Mouse (Mus musculus) thymus, postnatal 36 days (tissue): ENCODE measurements around the gene Sardh.

ENCODE experiments used
- DNase-seq, 2 experiments: peaks; one replicate each; pipeline ENCODE4 v3.0.0; 2022; ENCODE audit warnings: mixed read lengths in 2 of 2

Gene Sardh

DNA sequence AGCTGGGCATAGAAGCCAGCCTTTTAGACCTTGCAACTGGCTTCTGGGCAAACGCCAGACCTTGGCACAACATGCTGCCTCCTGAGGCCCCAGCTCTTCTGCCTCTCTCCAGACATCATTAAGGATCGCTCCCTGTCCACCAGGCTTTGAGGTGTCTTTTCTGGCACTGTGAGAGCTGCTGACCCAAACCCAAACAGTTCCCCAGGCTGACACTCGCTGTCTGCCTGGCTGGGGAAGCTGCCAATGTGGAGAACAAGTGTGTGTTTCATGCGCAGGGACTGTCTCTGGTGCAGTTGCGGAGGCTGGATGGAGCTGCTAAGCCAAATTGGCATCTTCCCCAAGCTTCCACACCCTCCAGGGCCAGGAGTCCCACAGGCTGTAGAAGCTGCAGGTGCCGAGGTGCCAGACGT lies 25.1 kb downstream of the Sardh start:
- no peak for DNase-seq

DNA sequence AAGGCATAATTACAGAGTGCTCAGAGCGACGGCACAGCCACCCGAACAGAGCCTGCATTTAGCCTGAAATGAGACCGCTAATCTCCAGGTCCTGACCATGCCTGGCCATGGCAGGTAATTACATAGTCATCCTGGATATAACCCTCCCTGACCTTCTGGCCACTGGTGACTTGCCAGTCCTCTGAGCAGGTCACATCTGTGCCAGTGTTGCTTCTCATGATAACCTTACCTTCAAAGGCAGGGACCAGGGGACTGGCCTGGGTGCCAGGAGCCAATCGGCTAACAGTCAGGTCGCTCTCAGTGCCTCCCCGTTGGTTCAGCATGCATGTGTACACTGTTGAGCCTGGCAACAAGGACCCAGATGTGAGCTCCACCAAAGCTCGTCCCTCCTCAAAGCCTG lies 29.6 kb downstream of the Sardh start:
- DNase-seq, result no peak

DNA sequence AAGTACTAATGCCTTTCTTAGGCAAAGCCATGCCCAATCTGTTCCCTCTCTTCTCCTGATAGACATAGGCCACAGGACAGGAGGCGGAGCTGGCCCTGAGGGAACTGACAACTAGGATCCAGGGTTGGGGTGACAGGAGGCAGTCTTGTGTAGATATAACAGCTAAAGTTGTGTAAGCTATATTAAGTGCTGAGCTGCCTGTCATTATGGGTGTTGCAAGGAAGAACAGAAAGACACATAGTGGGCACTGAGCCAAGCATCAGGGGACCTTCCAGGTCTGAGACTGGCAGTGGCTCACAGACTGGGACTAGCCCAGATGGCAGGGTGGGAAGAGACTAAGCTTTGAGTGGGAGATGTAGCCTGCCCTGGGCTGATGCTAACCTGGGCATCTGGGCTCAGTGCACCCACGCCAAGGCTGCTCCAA lies 30.0 kb downstream of the Sardh start:
- DNase-seq, result no peak

DNA sequence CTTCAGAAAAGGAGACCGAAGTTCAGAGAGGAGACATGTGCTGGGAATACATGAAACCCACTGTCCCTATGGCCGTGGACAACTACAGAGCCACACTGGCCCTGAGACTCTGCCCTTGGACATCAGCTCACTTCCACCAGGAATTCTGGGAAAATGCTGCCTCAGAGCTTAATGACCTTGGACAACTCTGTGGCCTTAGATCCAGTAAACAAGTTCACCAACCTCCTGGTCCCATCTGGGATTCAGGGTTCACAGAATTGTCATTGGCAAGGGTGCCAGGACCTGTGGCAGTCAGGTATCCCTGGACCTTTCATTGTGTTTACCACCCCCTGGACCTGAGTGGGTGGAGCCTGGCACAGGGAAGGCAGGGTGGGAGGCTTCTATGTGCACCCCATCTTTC lies 32.6 kb downstream of the Sardh start:
- no peak for DNase-seq

DNA sequence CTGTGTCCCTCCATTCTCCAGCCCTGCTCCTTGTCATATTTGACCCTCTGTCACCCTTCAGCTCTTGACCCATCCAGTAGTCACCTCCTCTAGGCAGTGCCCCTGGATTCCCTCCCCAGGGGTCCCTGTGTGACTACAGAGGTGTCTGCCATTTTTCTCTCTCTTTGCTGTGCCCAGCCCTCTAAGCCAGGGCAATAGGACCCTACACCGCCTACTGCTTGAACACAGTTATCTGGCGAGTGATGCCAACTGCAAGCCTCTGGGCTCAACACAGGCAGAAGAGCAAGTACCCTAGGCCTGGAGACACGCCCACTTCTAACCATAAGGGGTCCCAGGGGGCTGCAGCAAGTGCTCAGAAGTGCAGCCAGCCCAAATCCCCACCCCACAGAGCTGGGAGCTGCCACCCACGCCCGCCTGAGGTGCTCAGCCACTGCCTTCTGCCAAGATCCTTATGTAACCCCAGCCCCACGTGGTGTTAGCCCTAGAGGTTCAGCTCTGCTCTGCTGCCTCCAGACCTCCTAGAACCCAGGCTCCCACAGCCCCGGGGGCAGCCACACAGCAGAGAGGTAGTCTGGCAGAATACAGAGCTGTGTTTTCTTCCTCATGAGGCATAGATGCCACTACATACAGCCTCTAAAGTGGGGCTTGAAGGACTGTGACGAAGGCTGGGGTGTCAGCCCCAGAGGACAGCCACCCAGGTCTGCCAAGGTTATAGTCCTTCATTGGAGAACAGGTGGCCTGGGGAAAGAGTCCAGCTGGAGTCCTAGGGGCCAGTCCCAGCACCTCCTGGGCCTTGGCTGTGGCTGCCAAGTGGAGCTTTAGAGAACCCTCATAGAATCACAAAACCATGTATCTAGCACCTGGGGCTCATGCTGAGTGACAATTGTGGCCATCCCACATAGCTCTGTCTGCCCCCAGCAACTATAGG lies 35.9 kb downstream of the Sardh start:
- peak in 1 of 2 experiments; percentile 30 for DNase-seq

DNA sequence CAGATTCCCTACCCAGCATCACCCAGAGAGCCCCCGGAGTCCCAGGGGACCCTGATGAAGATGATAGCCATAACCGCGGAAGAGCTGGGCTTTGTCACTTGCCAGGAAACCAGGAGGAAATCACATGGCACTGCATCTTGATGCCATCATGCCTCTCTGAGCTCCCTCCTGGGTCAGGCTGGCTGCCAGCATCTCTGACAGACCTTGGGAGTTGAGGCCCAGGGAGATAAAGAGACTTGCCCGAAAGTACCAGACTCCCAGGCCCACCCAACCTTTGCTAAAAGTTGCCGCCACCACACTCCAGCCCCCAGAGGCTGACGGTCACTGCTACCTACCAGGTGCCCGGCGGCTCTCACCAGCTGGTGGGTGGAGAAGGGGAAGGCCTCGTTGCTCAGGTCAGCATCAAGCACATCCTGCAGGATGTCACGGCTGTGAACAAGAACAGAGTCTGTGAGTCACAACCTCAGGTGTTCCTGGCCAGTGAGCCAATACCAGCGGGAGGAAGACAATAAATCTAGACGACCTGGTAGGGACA lies 37.4 kb downstream of the Sardh start:
- DNase-seq, result peak in 1 of 2 experiments; percentile 25

DNA sequence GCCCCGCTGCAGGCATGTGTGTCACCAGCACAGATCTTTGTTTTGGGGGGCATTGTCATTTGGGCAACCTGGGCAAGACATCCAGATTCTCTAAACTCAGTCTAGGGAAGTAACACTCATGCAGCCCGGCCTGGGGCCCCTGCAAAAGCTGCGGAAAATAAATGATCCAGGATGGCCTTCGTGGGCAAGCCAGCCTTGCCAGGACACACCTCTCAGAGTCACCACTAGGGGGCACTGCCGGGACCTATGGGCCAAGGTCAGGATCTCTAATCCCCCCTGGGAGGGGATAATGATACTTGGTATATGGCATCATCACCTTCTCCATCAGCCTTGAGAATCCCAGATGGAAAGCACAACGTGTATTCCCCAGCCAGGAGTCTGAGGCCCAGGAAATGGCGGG lies 37.9 kb downstream of the Sardh start:
- DNase-seq, result peak; percentile 69 to 70

DNA sequence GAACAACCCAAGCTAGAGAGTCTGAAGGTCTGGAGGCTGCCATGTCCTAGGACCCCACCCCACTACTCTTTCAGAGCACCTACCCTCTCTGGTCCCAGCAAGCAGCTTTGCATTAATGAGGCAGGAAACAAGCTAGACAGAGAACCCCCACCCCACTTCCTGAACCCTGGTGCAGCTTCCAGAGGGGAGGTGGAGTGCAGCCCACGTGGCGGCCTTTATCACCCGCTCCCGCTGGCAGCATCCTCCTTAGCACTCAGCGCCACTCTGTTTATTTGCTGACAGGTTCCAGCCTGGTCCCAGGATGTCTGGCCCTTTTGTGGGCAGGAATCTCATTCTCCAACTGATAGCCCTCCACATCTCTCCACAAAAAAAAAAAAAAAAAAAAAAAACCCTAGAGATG lies 38.3 kb downstream of the Sardh start:
- peak; percentile 74 to 82 for DNase-seq

DNA sequence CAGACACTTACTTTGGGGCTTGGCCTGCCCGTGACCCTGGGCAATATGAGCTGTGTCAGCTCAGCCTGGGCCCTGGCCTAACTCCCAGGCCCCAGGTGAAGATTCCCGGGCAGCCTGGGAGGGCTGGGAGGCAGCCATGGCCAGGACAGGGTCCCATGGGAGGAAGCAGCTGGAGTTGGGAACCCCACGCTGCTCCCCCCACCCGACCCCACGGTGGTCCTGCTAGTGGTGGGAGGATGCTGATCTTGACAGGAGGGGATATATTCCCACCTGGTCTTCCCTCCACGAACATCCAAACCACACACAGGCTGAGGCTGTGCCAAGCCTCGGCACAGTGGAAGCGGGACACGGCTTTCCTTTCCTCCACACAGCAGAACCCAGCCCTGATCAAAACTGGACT lies 38.8 kb downstream of the Sardh start:
- DNase-seq, result peak in 1 of 2 experiments; percentile 41

DNA sequence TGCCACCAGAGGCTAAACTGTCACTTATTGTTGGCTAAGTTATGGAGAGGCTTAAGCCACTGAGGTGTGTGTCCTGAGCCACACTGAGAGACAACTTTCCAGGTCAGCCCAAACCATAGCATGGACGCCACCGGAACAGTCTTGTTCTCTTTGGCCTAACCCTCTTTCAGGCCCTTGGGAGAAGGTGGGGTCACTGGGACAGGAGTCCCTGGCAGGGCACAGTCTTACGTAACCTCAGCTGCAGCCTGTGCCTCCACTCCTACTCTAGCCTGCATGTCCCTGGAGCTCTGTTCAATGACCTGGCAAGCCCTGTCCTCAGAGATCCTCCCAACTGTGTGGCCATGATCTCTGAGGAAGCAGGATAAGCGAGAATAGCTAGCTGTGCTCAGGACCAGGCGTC lies 41.0 kb downstream of the Sardh start:
- no peak for DNase-seq

DNA sequence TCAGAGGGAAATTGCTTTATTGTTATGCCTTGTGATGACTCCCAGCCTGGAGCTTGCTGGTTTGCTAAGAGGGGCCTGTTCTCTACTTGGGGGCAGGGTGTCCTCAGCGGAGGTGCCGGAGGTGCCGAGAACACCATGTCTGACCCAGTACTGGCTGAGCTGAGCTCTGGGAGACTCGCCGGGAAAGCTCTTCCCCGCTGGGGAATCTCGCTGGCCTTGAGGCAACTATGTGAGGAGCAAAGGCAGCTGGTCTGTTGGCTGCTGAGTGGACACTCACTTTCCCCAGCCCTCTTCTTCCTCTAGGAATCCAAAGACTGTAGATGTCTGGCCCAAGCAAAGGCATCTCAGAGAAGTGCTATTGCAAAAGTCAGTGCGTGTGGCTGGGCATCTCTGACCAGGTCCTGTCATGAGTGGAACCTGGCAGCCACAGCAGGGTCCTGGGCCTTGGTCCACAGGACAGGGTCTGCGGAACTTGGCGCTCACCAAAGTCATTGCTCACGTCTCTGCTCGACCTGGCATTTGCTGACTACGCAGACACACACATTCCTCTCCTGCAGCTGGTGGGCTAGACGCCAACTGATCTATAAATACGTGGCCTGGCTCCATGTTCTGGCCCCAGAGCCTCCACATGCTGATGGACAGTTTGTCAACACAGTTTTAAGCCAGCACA lies 41.9 kb downstream of the Sardh start:
- no peak for DNase-seq

DNA sequence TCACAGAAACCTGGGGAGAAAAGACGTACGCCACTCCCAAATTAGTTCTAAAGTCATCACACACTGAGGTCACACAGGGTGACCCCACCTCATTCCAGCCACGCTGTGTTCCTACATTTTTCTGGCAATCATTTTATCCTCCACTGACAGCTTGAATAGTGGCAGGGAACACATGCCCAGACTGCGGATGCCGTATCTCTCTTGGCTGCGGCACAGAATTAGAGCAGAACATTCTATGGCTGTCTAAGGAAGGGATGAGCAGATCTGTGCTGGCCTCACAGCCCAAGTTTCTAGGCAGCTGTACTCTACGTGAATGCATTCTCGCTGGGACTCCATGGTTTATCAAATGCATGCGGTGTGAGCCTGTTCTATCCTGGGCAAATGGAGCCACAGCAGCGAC lies 42.5 kb downstream of the Sardh start:
- DNase-seq, result no peak

DNA sequence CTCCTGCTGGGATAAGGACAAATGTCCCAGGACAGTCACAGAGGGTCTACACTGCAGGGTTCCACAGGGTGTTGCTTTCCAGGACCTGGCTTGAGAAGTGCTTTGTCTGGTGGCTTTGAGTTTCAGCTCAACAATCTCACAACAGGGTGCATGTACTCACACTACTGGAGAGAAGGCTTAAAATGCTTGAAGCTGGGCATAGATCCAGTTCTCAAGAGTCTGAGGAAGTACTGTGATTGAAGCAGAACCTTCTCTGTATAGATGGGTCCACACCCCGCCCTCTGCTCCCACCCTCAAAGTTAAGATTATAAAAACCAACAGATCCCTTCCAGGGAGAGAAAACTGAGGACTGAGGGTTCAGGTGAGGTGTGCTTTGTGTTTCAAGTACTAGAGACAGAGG lies 47.6 kb downstream of the Sardh start:
- no peak for DNase-seq

DNA sequence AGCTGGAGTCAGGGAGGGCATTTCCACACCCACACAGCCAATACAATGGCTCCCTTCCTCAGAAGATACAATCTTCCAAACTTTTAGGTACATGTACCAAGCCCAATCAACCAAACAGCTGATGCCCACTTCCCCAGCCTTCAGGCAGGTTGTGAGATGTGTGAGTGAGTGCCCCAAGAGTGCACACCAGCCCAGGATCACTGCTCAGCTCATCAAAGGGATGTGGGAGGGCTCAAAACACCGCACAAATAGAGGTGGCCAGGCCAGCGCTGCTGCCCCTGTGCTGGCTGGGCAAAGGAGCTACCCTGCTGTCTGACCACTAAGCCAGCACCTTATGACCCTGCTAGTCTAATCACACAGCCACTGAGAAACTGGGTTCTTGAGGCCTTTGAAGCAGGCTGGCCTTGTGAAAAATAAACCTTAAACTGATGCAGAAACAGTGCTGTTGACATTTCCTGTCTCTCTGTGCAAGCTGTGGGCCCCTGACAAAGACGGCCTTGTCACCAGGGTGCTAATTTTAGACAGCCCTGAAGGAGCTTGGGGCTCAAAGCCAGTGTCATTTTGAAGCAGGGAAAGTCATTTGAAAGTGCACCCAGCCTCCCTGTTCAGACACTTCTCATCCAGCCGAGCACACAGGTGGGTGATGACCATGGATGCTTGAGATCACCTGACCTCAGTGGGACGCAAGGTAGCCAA lies 49.4 kb downstream of the Sardh start:
- peak; percentile 47 to 62 for DNase-seq

DNA sequence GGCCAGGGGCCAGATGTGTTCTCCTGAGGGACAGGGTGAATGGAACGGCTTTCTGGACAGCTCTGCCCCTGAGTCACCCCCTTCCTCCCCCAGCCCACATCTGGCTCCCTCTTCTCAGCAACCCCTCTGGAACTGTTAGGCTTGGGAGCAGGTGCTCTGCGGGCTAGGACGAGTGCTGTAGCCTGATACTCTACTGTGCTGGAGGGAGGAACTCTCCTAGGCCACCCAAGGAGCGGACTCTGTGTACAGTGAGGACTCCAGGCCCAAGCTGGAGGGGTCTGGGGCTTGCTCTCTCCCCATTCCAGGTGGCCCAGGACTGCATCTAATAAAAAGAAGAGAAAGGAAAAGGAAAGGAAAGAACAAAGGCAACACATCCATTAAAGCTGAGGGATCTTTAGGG lies 58.1 kb downstream of the Sardh start:
- DNase-seq, result no peak

DNA sequence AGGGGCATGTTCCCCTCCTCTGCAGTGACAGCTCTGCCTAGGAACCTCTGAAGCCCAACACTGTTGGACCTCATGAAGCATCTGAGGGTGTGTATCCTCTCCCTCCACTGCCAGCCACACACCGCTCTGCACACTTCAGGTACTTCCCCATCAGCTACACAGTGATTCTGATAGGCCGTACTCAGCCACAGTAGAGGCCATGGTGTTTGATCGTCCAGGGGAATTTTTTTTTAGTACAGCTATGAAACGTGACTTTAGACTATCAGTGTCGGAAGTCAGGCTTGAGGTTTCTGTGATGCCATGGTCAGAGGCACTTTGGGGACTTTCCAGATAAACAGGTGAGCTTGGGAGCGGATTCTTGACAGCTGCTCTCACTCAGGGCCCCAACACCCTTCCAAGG lies 60.6 kb downstream of the Sardh start:
- DNase-seq, result no peak

DNA sequence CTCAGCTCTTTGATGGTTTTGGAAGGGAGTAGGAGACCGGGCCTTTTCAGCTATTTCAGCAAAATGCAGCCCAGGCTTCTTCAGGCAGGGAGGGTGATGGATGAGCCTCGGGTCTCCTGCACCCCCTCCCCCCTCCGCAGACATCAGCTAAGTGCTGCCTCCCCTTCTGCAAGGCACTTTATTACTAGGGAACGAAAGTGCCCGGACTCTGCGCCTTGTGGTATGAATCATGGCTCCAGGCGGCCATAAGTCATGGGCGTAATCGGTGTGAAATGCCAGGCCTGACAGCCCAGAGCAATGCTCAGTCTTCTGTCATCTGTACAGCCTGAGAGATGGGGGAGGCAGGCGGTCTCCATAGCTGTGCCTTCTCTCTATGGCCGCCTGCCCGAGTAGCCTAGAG lies 64.4 kb downstream of the Sardh start:
- no peak for DNase-seq

DNA sequence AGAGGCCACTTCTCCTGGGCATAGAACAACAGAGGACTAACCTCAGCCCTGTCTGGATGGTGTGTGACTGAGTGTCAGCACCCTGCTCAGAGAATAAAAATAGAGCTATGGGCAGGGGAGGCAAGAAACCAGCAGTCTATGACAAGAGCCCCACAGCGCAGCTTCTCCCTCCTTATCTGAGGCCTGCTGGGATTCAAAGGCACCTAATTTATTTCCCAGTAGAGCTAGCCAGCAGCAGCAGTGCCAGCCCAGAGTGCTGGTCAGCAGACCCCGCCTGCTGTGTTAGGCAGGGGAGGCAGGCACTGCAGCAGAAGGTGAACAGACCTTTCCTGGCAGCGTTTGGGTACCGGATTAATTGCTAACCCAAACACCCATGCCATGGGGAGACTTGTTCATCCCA lies 66.2 kb downstream of the Sardh start:
- DNase-seq, result no peak

DNA sequence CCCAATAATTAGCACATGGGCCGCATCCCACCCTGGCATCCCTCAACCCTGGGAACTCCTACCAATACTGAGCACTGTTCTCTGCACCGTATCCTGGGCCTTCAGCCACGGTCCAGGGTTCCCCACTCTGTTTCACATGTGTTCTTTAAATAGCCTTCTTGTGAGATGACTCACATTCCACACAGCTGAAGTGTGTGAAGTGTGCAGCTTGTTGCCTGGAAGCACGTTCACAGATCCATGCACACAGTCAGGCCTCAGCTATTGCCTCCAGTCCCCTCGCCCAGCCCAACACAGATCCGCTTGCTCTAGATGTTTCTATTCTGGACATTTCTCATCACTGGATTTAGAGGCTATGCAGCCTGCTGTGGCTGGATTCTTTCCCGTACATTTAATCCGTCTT lies 69.0 kb downstream of the Sardh start:
- no peak for DNase-seq

DNA sequence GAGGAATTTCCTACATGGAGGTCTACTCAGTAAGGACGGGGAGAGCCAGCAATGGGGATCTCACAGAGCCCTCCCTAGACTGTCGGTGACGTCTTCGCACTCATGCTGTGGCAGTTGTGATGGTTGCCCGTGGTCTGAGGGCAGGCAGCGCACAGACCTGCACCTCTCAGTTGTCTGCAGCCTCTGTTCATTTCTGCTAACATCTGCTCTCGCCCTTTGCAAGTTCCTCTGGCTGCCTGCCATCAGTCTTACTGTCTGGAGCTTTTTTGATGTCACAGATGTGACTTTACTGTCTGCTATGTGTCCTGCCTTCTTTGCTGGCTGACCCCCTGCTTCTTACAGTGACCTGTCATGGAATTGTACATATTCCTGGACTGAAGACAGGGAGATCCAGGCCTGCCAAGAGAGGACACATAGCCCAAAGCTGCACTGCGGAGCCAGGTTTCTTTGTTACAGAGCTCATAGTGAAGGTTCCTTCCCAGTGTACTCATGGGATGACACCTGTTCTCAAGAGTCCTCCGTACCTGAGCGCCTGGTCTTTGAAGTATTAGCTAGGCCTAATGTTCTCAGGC lies 72.4 kb downstream of the Sardh start:
- DNase-seq, result peak; percentile 51 to 65

DNA sequence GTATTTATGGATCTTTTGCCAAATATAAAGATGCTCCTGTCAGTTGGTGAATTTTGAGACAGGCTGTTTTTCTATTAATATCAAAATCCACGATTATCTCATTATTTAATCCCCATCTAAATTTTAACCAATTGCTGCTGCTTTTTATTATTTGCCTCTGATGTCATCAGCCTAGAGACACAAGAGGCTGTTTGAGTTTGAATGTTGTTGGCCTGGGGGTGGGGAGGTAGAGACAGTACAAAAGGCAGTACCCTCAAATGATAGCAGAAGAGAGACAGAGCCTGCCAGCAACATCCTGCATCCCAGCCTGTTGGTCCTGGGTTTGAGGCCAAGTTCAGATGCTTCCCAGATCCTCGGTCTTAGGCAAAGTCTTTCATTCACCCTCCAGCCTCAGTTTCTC lies 73.9 kb downstream of the Sardh start:
- no peak for DNase-seq

DNA sequence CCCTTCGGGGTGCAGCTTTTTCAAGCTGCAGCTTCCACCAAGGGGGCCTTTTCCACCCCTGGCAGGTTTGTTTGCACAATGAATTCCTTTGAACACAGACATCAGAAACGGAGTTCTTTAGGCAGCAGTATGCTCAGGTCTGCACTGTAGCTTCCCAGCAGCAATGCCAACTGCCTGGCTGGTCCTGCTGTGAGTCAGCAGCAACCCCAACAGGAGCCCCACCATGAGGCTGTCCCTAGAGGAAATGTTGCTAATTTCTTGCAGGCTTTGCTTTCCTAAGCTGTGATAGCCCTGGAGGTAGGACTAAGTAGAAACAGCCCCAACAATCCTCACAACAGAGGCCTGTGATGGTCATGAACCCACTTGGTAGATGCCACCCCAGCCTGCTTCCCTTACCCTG lies 81.1 kb downstream of the Sardh start:
- no peak for DNase-seq

DNA sequence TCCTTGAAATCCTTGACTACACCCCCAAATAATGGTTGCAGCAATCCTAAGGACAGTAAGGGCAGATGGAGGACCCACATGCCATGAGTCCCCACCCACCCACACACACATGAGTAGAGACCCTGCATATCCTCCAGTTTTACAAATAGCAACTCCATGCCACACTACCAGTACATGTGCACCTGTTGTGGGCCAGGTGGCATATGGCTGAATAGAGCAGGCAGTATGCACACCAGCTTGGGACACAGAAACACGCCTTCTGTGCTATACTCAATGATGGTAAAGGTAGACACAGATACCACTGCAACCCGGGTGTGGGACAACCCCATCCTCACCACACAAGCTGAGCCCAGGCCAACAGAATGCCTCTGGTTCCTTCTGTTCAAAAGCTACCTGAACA lies 82.1 kb downstream of the Sardh start:
- peak; percentile 23 to 36 for DNase-seq
